Mouse (Mus musculus) kidney, adult 8-10 months (tissue): ENCODE measurements at regions not wholly inside any gene's neighbourhood (a gene's known extent, or its start where the extent isn't known, plus 50 kb on each side); places are given as distances from the start of the nearest gene placed in this dataset.

Experiments
- DNase-seq, 2 experiments: peaks; one replicate each; pipeline ENCODE4 v3.0.0; 2022

DNA sequence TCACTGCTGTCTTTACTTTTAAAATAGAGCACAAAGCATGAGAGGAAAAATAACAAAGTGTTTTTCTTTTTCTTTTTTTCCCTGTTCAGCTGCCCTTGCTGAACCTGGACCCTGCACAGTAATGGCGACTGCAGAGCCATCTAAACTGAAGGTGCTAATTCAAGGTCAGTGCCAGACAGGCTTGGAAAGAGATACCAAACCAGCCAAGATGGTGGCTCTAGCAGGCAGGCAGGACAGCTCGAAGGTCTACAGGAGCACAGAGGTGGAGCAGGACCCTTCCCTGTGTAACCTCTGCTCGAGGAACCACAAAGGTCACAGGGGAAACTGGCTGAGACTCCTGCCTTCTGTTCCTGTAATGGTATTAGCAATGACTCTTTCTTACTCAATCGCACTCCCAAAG is 326.7 kb downstream of the Gm45692 start:
- no peak for DNase-seq

GRCm38 (mm10) chr8:26447886-26448640 is 328.7 kb downstream of the Gm45692 start:
- no peak for DNase-seq

GRCm38 (mm10) chr8:26449291-26449690 is 330.0 kb downstream of the Gm45692 start:
- DNase-seq = no peak

DNA sequence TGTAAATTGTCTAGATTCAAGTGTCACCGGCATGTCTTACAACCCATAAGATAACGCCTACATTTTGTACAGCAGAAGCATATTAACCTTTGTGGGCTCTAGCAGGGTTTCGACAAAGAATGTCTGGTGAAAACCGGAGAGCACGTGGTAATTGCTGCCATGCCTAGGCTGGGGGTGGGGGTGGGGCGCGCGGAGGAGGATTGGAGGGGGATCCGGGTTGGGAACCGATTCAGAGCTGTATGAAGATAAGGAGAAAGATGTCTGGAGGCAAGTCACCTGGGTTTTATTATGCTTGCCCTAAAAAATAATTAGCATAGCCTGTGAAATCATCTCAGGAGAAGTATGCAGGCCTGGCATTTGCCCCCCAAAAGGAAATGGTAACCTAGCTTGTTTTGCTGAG is 331.2 kb downstream of the Gm45692 start:
- no peak for DNase-seq

DNA sequence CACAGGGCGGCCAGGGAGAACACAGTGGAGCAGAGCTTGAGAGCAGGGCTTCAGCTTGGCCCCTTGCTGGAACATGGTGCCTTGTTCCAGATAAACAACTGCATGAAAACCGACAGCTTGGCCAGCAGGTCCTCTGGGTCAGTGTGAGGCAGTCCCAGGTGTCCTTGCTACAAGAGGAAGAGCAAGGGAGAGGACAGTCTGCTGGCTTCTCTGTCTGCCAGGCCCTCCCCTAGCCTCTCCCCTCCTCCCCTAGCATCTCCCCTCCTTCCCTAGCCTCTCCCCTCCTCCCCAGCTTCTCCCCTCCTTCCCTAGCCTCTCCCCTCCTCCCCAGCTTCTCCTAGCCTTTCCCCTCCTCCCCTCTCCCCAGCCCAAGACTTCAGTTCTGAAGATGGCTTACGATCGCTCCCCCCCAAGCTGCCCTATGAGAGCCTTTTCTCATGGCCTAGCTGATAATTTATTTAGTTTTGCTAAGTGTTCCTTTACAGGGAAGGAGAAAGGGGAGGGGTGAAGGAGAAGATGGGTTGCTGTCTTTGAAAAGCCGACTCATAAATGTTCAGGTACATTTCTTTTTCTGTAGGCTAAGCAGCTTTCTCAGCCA is 333.7 kb downstream of the Gm45692 start:
- no peak for DNase-seq

- no peak for DNase-seq
Measured at GRCm38 (mm10) chr8:26465346-26465745, 346.0 kb downstream of the Gm45692 start.

GRCm38 (mm10) chr8:26468441-26468840 is 349.1 kb downstream of the Gm45692 start:
- DNase-seq = no peak

DNA sequence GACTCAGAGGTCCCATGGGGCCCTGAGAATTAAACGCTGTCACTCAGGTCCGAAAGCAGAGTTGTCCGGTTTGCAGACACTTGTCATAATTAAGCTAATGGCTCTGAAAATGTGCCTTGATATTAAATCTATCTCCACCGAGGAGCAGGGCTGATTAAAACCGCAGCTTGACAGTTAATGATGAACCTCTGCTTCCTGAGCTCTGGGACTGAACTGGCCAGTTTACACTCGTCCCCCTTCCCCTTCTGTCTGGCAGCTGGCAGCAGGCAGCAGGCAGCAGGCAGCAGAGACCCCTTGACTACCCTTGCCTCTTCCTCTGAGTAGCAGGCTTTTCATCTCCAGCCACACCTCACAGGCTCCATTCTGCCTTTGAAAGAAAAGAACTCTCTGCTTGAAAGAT is 350.4 kb downstream of the Gm45692 start:
- DNase-seq = no peak

- DNase-seq = no peak
Measured at GRCm38 (mm10) chr8:26471811-26472550, 352.6 kb downstream of the Gm45692 start.

GRCm38 (mm10) chr8:26484749-26485148 is 365.4 kb downstream of the Gm45692 start:
- no peak for DNase-seq

- no peak for DNase-seq
Measured at GRCm38 (mm10) chr8:26487866-26488265, 368.5 kb downstream of the Gm45692 start.

GRCm38 (mm10) chr8:26488590-26488989 is 369.3 kb downstream of the Gm45692 start:
- DNase-seq = no peak

- DNase-seq = no peak
Measured at GRCm38 (mm10) chr8:26501196-26501813, 382.0 kb downstream of the Gm45692 start.

DNA sequence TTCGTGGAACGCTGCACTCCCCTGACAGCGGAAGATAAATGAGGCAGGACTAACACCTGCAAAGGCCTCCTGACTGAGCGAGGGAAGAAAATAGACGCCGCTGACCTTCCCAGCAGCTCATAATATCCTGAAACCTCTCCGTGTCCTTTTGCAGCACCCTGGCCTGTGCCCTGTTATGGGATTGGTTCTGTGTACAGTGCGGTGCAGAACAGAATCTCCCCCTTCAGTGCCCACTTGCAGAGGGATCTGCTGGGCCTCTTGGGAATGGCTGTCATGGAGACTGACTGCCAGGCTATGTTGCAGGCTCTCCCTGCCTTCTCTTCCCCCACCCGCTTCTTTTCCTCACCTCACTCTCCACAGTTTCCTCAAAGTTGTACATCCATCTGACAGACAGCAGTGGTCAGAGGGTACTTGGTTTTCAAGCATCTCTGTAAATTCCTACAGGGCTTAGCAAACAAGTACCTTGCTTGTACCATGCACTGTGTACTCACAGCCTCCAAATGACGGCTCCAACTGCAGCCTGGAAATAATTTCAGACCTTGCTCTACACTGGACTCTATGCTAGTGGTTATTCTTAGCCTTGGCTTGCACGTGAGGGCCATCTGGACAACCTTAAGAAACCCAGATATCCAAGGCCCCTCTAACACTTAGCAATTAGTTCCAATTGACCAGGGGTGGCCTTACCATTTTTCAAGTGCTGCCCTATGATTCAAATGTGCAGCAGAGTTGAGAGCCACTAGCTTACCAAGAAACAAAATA is 382.7 kb downstream of the Gm45692 start:
- DNase-seq = no peak

GRCm38 (mm10) chr8:26502772-26503171 is 383.4 kb downstream of the Gm45692 start:
- DNase-seq = no peak

GRCm38 (mm10) chr8:26503918-26504317 is 384.6 kb downstream of the Gm45692 start:
- DNase-seq = no peak

DNA sequence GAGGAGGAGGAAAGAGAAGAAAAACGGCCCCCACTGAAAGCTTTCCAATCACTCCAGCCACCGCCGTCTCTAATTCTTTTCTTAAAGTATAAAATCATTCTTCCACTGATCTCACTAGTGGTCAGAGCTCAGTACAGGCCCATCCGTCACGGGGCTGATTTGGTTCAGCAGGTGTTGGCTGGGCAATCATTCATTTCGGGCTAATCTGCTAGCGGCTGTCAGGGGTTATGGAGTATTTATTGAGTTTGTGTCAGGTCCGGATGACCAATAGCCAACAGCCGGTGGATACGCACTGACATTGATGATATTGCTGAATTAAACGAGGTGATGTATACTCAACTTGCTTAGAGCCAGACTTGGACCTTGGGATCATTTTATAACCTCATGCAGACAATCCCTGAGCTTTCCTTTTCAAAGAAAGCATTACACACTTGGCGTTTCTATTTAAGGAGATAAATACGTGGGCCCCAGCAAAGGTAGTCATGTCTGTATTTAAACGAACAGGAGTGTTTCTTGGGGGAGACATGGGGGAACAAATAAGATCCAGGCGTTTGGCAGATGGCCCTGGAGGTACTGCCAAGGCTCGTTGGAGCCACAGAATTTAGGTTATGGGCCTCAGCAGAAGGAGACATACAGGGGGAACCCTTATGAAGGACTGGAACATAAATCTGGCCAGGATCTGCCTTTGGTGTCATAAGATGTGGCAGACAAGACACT is 385.1 kb downstream of the Gm45692 start:
- no peak for DNase-seq

- no peak for DNase-seq
Measured at GRCm38 (mm10) chr8:26507611-26508070, 388.3 kb downstream of the Gm45692 start.

DNA sequence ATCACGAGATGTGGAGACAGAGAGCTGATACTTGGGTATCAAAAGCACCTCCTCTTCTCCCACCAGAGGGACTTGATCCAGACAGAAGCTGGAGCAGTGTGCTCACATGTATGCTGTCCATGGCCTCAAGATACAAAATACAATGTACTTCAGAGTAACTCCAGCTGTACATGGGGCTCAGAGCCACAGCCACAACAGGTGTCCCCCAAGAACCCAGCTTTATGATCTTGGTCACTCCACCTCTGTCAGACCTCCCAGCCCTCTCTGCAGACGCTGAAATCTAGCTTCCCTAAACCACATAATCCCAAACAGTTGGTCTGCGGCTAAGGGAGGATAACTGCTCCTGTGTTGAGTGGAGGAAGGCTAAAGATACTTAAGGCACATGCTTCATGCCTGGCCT is 389.9 kb downstream of the Gm45692 start:
- DNase-seq = no peak

DNA sequence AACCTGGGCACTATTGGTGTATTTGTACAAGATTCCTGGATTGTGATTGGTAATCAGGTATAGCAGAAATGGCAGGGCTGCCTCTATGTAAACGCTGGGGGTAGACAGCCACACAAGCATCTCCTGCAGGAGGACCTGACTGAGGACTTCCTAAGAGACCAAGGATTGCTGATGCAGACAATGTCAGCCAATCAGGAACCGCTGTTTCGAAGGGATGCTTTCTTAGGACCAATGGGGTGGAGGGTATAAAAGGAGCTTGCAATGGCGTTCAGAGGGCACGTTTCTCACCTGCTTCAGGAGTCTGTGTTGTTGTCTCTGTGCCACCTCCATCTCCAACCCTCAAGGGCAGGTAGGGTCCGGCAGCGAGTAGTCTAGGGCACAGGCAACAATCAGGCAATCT is 393.7 kb downstream of the Gm45692 start:
- DNase-seq = no peak

DNA sequence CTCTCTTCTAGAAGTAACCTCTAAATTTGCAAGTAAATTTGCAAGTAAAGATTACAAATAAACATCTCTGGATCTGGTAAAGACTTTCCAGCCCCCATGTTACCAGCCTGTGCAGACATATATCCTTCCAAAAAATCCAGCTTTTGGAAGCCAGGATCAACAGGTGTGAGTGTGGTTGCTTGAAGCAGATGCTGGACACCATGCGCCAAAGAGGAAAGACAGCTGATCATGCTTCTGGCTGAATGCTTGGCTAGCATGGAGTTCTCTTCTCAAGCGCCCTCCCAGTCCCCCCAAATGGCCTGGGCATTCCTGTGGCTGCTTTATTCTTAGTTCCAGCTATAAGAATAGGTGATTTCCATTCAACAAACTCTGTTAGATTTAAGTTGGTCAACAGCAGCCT is 404.9 kb downstream of the Gm45692 start:
- no peak for DNase-seq
